Mouse (Mus musculus) kidney, postnatal 14 days (tissue): ENCODE data around the gene Sec24c.
"Not testable (repeated sequence)": the region's sequence is repeated elsewhere in the genome, so short reads cannot be mapped to it uniquely, and the experiment has no call there.

ENCODE experiments used
- DNase-seq: peaks from one replicate; pipeline ENCODE4 v3.0.0; 2022; ENCODE audit warnings: mixed read lengths

Sec24c gene

DNA sequence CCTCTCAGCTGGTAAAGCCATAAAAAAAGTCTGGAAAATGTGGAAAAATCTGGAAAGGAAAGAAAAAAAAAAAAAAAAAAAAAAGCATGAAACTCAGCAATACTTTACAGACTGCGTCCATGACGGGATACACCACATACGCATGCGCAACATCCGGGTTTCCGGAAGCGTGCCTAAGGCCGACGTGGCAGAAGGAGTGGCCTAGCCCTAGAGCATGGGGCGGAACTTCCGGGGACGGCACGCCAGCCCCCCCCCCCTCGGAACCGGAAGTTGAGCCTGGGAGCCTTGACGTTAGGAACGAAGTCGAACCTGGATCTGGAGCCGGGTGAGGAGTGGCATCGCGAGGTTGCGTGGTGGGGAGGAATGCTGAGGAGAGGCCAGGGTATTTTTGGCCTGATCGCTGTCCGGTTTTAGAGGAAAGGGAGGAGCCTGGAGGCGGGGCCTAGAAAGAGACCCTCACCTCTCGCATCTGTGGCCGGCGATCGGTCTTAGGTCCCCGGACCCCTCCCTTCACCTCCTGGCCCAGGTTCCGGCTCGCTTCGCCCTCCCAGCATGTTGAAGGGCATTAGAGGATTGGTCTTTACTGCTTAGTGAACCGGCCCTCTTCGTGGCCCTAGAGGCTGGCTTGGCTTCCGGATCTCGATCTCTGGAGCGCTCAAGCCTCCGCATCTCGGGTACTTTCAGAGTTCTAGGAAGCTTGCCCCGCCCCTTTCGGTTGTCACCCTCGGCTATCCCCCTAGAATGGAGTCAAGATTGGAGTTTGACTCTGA lies at the start of gene Sec24c:
TSS of gene Sec24c (plus strand) at position 245 of the 770 bp plus-strand sequence.
- peak; percentile 98 for DNase-seq

DNA sequence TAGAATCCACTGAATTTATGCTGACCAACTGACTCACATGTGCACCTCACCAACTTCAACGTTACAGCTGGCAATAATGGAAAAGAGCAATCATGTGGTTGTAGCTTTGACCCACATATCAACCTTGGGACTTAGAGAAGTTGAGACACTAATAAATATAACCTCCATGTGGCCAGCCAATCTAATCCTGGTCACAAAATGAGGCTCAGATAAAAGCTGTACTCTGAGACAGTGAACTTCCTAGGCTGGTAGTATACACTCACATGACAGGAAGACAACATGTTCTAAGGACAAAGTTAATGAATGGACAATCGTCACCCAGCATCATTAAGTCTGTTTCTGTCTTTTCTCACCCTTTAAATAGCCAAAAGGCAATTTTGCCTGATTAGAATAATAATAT lies 47.7 kb upstream of the Sec24c start:
- no peak for DNase-seq

DNA sequence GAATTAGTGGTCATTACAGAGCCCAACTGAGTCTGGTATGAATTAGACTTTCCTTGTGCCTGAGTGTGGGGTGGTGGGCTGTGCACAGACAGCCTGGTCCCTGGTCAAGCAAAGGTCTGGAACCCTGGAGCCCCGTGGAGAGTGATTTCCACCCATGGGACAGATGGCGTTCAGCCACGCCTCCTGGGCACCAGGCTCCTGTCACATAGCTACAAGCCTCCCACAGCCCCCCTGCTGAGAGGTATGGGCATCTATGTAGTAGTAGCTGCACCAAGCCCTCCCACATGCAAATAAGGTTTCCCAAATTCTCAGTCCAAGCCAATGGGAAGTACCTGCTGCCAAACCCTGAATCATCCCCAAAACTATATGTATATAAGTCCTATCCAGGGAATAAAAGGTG lies 47.1 kb upstream of the Sec24c start:
- DNase-seq: no peak

DNA sequence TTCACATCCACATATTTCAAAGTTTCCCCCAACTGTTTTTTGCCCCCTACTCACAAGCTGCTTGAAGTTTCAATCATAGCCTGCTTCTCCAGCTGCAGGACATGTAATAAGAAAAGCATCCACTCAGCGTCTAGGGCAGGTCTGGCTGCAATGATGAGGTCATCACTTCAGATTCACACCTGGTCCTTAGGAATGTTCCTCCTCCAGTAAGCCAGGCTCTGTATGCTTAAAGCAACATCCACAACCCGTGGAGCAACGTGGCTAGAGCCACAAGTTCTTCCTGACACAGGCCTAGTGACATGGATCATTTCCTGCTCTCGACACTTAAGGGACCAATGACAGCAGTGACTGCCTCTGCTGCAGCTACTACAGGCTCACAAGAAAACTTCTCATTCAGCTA lies 42.9 kb upstream of the Sec24c start:
- DNase-seq: no peak

DNA sequence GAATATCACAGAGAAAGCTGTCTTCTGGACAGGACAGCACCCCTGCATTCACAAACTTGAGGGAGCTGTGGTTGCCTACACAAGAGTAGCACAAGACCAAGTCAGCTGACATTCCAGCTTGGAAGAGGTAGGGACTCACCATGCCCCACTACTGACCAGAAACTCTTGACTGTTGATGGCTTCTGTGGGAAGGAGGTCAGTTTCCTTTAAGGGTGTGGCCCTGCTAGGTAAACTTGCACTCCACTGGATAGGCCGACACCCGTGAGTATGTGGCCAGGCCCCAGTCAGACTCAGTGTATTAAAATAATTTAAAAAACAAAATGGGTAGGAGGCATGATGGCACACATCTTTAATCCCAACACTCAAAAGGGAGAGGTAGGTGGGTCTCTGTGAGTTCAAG lies 38.6 kb upstream of the Sec24c start:
- no peak for DNase-seq

DNA sequence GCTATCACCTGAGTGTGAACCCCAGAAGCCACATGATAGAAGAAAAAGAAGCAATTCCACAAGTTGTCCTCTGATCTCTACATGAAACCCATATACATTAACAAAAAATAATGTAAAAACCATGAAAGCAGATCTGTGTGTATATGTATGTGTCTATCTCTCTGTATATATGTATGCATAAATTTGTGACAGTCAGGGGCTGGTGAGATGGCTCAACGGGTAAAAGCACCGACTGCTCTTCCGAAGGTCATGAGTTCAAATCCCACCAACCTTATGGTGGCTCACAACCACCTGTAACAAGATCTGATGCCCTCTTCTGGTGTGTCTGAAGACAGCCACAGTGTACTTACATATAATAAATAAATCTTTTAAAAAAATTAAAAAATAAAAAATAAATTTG lies 37.1 kb upstream of the Sec24c start:
- DNase-seq: not testable (repeated sequence)

DNA sequence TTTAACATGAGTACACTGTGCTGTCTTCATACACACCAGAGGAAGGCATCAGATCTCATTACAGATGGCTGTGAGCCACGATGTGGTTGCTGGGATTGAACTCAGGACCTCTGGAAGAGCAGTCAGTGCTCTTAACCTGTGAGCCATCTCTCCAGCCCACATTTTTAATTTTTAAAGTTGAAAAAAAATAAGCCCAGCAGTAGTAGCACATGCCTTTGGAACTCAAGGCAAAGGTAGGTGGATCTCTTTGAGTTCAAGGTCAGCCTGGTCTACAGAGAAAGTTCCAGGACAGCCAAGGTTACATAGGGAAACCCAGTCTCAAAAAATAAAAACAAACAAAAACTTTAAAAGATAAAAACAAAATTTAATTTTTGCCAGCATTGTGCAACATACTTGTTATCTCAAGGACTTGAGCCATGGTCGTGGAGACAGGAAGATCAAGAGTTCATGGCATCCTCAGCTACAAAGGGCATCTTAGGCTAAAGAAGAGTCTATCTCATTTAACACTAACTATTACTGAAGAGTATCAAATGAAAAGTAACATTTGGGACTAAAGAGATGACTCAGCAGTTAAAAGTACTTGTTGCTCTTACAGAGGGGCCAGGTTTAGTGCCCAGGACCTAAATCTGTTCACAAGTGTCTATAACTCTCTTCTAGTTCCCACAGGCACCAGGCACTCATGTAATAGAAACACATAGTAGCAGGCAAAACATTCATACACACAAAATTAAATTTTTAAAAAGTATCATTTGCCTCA lies 36.1 kb upstream of the Sec24c start:
- no peak for DNase-seq

DNA sequence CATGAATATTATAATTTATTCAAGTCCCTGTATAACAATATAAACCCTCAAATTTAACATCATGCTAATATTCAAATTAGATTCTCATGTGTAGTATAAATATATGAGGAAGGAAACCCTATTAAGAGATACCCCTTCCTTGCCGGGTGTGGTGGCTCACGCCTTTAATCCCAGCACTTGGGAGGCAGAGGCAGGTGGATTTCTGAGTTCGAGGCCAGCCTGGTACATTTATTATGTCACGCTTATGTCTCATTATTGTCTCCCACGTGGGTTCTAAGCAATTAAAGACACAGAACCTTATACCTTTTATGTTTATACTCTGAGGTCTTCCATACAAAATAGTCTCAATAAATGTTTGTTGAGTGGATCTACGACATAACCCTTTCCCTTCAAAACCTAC lies 35.4 kb upstream of the Sec24c start:
- no peak for DNase-seq

DNA sequence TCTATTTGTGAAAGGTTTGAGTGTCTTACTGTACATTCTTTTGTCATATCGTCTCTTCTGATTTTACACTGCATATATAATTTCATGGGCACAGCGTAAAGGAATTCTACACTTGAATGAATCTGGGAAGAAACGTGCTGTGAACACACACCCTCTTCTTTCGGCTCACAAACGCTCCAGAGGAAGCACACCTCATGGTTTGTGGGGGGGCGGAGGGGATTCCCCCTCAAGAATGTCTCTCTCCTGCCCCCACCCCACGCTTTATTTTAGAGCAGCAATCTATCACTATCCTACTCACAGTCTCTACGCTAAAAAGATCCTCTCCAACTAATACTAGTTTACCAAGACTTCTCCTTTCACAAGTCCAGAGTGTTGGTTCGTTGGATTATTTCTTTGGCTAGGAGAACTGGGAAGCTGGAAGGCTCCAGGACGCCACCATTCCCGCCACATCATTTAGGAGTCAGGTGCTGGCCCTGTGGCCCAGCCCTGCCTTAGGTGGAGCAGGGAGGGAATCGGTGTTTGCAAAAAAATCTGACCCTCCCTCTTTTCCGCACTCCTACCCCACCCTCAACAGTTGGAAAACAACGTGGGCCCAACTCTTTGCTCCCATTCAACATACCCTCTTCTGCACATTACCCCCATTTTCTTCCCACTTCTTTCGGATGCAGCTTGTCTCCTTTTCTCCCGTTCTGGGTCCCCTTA lies 34.0 kb upstream of the Sec24c start:
- DNase-seq: no peak

DNA sequence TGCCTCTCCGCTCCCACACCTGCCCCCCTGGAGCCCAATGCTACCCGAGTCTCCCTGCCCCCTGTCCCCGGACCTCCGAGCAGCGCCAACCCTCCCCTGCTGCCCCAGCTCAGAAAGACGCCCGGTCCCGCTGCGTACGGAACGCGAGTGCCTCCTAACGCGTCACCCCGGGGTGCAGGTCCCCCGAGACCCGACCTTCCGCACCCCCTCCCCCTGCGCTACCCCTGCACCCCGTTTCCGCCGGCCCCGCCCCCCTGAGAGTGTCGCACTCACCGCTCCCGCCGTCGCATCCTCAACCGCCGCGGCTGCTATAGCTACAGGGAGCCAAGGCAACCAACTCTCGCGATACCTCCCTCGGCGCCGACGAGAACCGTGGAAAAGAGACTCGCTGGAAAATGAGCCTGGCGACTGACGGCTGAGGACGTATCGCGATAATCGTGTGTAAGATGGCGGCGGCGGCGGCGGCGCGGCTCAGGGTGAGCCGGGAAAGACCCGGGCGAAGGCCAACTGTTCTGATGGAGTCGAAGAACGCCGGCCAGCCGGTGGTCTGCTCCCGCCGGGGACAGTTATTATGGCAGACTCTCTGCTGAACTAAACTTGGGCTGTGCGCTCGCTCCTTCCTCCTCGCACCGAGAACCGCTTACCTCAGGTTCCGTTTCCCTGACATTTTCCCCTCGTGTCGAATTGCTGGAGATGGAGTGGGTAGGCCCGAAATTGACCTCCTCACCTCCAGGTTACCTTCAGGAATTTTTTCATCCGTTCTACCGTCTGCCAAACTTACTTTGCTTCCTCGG lies 33.3 kb upstream of the Sec24c start, which contains the start of gene Usp54:
TSS of gene Usp54 (minus strand) at position 420 of the 794 bp plus-strand sequence.
- DNase-seq: peak; percentile 98

DNA sequence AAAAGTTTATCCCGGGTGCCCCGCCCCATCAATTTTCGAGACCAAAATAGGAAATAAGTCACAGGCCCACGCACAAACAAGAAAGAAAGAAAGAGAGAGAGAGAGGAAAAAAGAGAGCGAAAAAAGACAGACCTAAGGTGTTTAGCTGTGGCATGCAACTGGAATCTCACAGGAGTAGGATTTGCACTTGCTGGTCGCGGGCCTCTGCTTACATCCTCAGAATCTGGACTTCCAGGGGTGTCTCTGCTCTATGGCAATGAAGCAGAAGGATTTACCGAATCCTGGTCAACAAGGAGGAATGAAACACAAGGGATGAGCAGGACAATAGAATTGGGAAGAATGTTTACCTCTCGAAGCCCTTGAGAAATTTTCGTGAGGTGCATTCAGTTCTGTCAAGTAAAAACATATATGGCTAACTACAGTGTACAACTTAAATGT lies 32.7 kb upstream of the Sec24c start:
- no peak for DNase-seq

DNA sequence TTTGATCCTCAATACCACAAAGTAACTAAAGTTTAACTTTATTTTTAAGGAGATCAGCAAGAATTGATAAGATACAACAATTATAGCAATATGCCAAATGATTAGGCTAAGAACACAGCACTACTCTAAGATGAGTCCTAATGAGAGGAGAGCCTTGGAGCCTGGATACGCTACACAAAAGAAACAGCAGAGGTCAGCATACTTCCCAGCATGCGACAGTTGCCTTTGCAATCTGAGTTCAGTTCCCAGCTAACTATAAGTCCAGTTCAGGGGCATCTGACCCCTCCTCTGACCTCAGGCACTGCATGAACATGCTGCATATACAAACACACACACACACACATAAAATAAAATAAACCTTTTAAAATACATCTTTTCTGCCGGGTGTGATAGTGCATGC lies 28.6 kb upstream of the Sec24c start:
- DNase-seq: no peak

DNA sequence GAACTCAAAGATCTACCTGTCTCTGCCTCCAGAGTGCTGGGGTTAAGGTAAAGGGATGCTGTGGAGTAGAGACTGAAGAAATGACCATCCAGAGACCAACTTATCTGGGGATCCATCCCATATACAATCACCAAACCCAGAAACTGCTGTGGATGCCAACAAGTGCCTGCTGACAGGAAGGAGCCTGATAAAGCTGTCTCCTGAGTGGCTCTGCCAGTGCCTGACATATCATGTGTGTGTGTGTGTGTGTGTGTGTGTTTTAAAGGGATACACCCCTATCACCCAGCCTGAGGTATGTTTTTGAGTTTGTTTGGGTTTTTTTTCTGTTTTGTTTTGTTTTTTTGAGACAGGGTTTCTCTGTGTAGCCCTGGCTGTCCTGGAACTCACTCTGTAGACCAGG lies 27.7 kb upstream of the Sec24c start:
- DNase-seq: no peak

DNA sequence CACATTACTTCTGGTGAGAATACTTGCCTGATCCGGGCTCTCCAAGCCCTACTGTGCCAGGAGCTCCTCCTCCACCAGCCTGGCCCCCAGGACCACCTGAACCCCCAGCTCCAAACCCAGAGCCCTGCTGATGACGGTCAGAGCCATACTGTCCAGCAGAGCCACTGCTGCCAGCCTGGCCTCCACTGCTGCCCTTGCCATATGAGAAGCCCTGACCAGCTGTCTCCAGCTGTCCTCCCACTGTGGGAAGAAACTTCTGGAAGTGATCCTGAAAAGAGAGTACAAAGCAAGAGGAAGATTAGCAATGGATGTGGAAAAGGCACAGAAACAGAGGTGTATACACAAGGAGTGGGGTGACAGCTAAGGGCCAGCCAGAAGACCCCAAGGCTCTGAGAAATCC lies 23.1 kb upstream of the Sec24c start:
- DNase-seq: no peak

DNA sequence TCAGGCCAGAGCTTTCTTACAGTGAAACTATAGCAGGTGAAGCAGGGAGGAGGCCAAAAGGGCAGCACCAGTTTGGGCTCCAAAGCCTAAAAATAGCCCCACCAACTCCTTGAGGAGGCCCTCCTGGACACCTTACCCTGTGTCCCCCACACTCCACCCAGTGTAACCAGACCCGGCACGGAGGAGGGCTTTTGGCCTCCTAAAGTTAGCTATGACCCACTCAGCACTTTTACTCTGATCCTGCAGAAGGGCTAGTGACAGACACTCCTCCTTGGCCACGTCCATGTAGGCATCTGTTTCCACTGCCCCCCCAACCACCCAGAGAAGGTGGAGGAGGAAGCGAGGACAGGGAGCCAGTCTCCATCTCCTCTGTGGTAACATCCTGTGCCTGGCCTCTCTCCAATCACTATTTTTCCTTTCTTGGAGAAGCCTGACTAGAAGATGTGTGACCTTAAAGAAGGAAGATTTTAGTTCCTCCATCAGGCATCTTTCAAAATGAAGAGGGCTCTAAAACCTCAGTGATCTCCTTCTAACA lies 22.3 kb upstream of the Sec24c start:
- DNase-seq: no peak

DNA sequence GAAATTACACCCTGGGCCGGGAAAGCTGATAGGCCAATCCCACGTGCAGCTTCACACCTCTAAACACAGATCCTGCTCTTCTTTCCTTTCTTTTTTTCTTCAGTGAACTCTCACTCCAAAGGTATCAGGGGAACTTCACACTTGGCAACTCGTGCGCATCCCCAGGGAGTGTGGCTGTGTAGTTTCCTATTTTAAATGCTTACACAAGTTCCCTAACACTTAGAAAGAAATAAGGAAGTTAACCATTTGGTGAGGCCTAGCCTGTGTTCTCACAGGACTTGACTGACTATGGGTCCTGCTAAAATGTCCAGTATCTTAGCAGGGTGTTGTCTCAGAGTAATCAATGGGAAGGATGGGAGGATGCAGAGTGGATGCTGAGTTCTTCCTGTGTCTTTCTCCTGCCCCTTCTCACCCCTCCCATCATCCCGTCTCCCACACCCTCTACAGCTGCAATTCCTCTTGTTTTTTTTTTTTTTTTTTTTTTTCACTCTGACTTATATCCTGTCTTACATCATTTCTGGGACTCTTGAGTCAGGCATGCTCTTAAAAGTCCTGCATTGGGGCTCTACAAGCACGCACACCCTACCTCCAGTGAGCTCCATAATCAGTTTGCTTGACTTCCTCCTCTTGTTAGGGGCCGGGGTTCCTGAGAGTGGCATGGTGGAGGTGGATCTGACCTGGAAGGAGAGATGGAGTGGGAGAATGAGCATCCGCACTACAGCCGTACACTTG lies 19.3 kb upstream of the Sec24c start:
- DNase-seq: no peak

DNA sequence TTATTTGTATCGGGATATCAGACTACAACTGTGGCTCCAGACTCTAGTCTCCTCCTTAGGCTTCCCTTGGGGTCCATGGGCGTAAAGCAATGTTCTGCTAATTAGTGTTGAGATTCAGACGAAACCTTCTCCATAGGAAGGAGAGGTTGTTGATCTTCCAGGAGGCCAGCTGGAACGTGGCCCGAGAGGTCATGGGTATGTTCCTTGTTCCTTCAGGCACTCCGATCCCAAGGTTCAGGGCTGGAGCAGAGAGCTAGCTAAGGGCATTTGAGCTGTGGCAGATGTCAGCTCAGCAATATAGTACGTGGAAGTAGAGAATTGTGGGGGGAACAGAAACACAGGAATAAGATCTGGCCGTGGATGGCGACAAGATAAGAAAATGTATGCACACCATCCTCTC lies 18.4 kb upstream of the Sec24c start:
- DNase-seq: no peak

DNA sequence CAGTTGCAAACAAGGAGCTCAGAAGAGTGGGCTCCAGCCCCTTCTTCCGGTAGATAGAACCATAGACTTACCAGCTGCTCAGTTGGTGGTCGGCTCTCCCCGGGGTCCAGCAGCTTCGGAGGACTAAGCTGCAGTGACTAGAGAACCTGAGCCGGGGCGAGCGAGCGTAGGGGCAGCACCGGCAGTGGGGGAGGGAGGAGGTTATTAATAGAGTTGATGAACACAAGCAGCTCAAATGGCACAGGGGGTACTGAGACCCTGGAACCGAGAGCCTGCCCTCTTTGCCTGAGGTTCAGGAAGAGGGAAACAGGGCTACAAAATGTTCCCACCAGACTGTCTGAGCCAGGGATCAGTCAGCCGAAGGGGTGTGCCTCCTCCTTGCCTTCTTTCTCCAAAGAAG lies 17.7 kb upstream of the Sec24c start, which contains the start of gene Myoz1:
TSS of gene Myoz1 (minus strand) at position 180 of the 400 bp plus-strand sequence.
- no peak for DNase-seq

DNA sequence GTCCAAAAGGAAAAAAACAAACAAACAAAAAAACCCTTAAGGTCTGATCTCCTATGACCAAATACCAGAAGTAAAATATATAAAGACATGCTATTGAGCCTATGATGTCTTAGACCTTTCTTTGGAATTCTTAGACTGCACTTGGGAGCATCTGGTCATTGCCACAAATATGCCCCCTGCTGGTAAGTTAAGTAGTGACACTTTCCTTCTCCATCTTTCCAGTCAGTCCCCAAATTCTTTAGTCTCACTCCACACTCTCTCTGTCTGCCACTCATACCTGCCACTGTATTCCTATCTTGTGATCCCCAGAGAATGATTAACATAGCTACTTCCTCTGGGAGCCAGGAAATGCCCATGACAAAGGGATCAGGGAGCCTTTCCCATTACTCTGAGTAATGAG lies 15.8 kb upstream of the Sec24c start:
- peak; percentile 64 for DNase-seq

DNA sequence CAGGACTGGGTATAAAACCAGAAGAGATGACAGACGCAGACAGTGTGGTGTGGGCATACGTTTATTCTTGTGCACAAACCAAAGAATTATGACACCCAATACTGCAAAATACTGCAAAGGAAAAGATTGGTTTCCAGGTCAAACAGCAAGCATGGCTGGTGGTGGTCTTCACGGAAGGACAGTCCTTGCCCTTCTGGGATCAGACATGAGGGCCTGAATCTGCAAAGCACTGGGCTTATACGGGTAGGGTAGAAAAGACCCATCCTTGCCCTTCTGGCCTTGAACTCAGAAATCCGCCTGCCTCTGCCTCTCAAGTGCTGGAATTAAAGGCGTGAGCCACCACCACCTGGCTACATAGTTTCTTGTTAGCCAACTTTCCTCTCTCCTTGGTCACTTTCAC lies 15.2 kb upstream of the Sec24c start:
- DNase-seq: no peak

DNA sequence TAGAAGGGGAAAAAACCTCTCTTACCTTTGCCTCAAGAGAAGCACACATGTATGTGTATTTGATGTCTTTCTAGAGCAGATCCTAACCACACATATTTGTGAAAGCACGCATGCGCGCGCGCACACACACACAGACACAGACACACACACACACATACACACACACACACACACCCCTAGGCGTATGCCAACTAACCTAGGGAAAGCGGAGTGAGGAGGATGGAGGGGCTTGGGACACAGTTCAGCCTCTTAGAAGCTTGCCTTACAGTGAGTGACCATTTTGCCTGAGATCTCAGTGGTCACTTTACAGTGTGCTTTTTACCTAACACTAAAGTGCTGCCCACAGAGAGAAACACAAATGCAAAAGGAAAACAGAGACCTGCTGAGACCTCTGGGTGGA lies 14.4 kb upstream of the Sec24c start:
- no peak for DNase-seq
